Mouse (Mus musculus) ES-Bruce4 (cell line): ENCODE measurements around the gene Spib.

Experiments used
- CTCF ChIP-seq: IDR thresholded peaks from one replicate; pipeline ENCODE4 v1.8.1; 2011; ENCODE audit warnings: low read depth, low read length
- EP300 ChIP-seq: IDR thresholded peaks from 2 replicates; pipeline ENCODE4 v1.6.1; 2011; ENCODE audit warnings: low read depth, low read length; ENCODE audit not compliant: insufficient read depth
- POLR2A ChIP-seq: IDR thresholded peaks from one replicate; pipeline ENCODE4 v1.8.1; 2011; ENCODE audit warnings: low read length; ENCODE audit not compliant: insufficient read depth

- TF ChIP-seq CTCF: no peak
- no peak for TF ChIP-seq EP300
- no peak for TF ChIP-seq POLR2A
These were observed 15.2 kb upstream of the Spib start for GRCm38 (mm10) chr7:44547041-44547440.
